Mouse (Mus musculus): ENCODE data around the gene Ugt1a9.
"Not testable (repeated sequence)": the region's sequence is repeated elsewhere in the genome, so short reads cannot be mapped to it uniquely, and the experiment has no call there.

Gene Ugt1a9

DNA sequence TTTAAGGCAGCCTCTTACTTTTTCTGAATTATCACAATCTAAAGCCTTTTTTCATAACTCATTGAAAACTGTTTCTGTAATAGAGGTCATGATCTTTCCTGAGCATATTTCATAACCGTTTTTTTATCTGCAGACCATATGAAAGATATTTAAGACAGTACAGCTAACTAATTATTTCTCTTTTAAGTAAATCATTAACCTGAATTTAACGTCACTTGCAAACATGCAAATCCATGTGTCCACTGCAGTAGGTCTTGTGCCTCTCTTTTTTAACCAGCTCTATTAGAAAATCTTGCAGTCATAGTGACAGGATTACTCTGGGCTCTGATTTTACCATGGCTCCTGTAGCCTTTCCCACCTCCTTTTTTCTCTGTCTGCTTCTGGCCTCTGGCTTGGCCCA, at the start of gene Ugt1a9:
Gene Ugt1a9 (plus strand): TSS at position 306 of the 400 bp plus-strand sequence.
- in situ Hi-C loops (cut with MboI, MseI): no loop called here

DNA sequence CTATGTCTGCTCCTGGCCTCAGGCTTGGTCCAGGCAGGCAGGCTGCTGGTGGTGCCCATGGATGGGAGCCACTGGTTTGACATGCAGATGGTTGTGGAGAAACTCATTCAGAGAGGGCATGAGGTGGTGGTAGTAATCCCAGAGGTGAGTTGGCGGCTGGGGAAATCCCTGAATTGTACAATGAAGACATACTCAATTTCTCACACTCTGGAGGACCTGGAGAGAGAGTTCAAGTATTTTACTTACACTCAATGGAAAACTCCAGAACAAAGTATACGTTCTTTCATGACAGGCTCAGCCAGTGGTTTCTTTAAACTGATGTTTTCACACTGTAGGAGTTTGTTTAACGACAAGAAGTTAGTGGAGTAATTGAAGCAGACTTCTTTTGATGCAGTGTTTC, 45.4 kb upstream of the Ugt1a9 start:
- in situ Hi-C loops (cut with MboI, MseI): not testable (repeated sequence)

DNA sequence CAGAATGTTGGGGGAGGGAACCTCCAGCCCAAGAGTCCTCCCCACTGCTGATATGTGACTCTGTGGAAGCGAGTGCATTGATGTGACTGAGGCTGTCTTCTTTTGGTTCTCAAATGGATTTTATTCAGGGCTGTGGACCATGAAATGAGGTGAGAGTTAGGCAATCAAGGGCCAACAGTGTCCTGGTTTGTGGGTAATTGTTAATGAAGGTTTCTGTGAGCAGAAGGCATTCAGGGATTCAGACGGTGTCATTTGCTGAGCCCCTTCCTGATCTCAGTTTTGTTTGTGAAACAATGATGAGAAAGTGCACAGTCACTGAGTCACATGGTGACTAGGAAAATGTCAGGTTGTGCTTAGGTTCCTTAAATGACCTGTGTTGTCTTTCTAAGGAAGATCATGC, 27.6 kb upstream of the Ugt1a9 start:
- in situ Hi-C loops (cut with MboI, MseI): not testable (repeated sequence)

DNA sequence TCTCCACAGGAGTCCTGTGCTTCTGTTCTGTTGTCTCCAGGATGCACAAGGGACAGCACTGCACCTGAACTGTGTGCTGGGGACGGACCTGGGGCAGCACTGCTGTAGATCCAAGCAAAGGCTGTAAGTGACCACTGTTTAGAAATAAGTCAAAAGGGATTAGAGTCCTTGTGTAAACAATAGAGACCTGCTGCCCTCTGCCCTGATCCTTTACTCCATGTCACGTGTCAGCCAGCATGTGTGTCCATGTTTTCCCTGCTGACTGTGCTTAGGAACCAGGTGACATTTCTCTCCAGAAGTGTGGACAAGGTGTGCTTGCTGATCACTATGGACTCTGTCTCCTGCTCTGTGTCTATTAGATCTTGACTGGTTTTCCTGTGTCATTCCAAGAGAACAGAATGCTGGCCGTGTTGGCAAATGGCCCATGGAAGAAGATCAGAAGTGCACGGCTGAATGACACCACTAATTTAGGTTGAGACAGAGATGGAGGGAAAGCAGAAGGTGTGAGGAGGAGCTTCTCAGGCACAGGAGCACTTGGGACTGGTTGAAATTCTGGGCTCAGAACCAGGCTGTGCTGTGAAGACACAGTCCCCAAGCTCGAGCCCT, 25.7 kb upstream of the Ugt1a9 start:
- in situ Hi-C loops (cut with MboI, MseI): not testable (repeated sequence)

DNA sequence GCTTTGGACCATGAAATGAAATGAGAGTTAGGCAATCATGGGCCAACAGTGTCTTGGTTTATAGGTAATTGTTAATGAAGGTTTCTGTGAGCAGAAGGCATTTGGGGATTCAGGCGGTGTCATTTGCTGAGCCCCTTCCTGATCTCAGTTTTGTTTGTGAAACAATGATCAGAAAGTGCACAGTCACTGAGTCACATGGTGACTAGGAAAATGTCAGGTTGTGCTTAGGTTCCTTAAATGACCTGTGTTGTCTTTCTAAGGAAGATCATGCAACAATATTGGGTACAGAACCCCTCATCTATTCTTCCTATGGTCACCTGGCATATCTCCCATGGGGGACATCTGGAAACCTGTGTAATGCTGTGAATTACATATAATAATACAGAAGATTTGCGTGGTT, 23.2 kb upstream of the Ugt1a9 start:
- in situ Hi-C loops (cut with MboI, MseI): not testable (repeated sequence)

DNA sequence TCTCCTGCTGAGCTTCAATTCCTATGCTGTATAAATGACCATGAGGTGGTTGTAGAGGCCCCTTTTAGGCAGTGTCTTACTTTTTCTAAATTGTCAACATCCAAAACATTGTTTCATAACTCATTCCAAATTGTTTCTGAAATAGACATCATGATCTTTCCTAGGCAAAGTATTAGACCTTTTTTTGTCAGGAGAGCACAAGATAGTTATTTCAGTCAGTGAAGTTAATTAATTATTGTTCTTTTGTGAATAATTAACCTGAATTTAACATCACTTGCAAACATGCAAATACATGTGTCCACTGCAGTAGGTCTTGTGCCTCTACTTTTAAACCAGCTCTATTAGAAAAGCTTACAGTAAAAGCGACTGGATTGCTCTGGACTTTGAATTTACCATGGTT, 15.5 kb upstream of the Ugt1a9 start, which contains the start of gene Ugt1a10:
Gene Ugt1a10 (plus strand): TSS at position 301 of the 400 bp plus-strand sequence.
- in situ Hi-C loops (cut with MboI, MseI): no loop called here

DNA sequence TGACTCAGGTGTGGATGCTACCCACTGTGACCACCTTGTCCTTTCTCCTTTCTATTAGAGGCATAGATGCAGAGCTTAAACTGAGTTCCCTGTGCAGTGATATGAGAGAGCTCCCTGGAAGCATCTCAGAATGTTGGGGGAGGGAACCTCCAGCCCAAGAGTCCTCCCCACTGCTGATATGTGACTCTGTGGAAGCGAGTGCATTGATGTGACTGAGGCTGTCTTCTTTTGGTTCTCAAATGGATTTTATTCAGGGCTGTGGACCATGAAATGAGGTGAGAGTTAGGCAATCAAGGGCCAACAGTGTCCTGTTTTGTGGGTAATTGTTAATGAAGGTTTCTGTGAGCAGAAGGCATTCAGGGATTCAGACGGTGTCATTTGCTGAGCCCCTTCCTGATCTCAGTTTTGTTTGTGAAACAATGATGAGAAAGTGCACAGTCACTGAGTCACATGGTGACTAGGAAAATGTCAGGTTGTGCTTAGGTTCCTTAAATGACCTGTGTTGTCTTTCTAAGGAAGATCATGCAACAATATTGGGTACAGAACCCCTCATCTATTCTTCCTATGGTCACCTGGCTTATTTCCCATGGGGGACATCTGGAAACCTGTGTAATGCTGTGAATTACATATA, 4.0 kb upstream of the Ugt1a9 start:
- in situ Hi-C loops (cut with MboI, MseI): not testable (repeated sequence)

DNA sequence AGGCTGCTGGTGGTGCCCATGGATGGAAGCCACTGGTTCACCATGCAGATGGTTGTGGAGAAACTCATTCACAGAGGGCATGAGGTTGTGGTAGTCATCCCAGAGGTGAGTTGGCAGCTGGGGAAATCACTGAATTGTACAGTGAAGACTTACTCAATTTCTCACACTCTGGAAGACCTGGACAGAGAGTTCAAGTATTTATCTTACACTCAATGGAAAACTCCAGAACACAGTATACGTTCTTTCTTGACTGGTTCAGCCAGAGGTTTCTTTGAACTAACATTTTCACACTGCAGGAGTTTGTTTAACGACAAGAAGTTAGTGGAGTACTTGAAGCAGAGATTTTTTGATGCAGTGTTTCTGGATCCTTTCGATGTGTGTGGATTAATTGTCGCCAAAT, 302 bp downstream of the Ugt1a9 start:
- in situ Hi-C loops (cut with MboI, MseI): no loop called here

DNA sequence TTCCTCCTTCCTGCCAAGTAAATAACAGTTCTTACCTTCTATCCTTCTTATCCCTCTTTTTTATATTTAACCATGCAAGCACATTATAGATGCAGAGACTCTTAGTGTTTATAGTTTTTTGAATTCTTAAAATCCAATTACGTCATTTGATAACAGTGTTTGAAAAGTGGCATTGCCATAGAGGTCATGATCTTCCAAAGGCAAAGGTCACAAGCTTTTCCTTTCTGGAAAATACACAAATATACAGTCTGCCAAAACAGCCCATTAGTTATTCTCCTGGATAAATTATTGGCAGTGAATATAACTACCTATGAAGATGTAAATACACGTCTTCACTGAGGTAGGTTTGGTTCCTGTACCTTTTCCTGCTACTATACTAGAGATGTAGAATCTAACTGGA, 3.9 kb downstream of the Ugt1a9 start:
- in situ Hi-C loops (cut with MboI, MseI): no loop called here

DNA sequence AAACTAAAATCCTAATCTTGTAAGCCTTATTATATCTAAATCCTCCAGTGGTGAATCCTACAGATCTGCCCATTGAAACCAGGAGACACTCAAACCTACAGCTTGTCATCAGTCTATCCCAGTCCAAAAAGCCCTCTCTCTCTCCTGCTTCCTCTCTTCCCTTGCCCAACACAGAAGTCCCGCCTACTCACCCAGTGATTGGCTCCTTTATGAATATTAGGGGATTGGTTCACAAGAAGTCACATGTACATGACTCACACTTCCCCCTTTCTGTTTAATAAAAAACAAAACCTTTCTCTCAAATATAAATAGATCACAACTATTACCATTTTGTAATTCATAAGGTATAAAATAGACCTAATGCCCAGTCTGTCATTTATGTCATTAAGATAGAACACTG, 6.5 kb downstream of the Ugt1a9 start:
- in situ Hi-C loops (cut with MboI, MseI): no loop called here

DNA sequence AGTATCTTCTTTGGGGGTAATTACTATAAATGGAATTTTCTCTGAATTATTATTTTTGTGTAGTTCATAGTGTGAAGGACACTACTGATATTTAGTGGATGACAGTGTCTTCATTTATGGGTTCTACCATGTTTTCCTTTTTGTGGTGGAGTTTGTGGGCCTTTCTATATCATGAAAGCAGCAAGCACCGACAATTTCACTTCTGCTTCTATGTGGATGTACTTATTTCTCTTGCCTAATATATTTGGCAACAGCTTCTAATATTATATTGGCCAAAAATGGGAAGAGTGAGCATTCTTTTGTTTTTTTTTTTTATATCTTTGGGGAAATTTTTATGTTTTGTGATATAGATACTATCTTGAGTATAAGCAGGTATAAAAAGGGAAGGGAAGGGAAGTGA, 11.1 kb downstream of the Ugt1a9 start:
- in situ Hi-C loops (cut with MboI, MseI): no loop called here

DNA sequence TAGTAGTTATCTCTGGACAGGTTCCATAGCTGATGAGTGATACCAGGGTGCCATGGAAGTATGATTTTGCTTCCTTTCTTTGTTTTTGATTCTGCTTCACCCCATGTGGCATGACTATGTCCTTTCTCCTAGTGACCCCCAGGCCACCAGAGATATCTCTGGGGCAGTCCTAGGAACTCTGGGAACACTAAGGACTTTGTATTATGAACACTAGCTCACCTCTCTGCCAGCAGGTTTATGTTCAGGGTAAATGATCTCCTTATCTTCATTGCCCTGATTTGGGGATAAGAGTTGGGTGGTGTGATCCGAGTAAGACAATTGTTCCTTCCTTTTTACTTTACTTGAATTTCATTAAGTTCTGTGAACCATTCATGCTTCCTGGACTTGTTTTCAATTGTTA, 15.5 kb downstream of the Ugt1a9 start:
- in situ Hi-C loops (cut with MboI, MseI): no loop called here

DNA sequence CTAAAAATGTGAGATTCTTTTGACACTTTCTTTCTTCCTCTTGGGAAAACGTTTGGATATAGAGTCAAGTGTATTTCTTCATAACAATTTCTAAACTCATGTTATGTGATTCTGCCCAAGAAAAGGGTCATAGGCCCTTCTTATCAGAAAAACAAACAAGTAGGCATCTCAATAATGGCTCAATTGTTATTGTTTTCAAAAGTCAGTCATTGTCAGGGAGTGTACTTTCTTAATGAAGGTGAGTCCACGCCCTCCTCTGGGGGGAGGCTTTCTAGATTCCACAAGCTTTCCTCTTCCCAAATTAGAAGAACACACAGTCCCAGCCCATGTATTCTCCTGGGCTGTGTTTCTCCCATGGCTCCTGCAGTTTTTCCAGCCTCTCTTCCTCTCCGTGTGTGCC, 16.9 kb downstream of the Ugt1a9 start, which contains the start of gene Ugt1a8:
Gene Ugt1a8 (plus strand): TSS at position 301 of the 400 bp plus-strand sequence.
- in situ Hi-C loops (cut with MboI, MseI): no loop called here

DNA sequence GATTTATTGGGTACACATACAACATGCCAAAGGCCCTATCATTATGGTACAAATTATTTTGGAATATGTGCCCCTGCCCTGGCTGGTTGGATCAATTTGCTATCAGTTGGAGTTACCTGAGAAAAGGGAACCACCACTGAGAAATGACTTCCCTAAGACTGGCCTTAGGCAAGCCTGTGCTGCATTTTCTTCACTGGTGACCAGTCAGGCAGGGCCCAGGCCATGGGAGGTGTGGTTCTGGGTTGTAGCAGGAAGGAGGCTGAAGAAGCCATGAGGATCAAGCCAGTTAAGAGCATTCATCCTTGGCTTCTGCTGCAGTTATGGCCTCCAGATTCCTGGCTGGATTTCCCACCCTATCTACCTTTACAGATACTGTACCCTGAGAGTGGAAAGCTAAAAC, 21.7 kb downstream of the Ugt1a9 start:
- in situ Hi-C loops (cut with MboI, MseI): no loop called here

DNA sequence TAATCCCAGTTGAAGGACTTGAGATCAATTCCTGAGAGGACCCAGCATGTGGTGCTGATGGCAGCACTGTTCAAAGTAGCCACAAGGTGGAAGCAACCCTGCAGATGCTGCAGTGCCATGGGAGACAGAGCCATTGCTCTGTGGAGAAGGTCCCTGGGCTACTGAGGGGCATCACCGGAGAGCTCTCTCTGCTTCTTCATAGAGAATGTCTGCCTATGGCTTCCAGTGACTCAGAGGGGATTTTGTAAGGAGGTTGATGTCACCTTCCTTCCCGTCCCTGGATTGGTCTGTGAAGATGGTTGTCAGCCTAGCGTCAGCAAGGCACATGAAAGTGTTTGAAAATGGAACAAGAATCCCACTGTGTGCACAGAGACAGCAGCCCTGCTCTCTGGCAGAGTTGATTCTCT, 23.7 kb downstream of the Ugt1a9 start:
- in situ Hi-C loops (cut with MboI, MseI): not testable (repeated sequence)

DNA sequence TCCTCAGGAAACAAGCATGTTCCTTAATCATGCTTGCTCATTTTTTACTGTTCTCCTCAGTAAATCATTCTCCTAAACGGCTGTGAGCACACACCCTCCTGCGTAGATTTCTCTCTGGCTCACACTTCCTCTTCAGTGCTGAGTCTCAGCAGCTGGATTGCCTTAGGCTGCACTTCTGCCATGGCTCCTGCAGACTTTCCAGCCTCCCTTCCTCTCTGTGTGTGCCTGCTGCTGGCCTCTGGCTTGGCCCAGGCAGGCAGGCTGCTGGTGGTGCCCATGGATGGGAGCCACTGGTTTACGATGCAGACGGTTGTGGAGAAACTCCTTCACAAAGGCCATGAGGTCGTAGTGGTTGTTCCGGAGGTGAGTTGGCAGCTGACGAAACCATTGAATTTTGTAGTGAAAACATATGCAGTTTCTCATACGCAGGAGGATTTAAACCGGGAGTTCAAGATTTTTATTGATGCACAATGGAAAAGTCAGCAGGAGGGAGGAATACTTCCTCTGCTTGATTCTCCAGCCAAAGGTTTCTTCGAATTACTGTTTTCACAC, 24.4 kb downstream of the Ugt1a9 start, which contains the start of gene Ugt1a7c:
Gene Ugt1a7c (plus strand): TSS at position 122 of the 552 bp plus-strand sequence.
- in situ Hi-C loops (cut with MboI, MseI): no loop called here

DNA sequence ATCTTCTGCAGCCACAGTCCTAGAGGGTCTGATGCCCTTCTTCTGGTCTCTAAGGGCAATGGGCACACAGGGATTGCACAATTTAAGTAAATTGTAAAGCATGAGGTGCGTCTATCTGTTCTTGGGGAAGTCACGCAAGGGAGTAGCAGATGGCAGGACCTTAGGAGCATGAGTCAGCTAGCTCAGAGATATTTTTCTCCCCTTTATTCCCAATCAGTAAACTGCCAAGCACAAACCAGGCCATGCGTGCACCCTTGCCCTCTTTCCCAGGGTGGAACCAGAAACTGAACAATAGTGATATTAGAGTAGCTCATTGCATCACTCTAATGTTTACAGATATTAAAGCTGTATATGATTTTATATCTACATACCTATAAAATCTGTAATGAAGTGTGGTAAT, 27.9 kb downstream of the Ugt1a9 start:
- in situ Hi-C loops (cut with MboI, MseI): not testable (repeated sequence)

DNA sequence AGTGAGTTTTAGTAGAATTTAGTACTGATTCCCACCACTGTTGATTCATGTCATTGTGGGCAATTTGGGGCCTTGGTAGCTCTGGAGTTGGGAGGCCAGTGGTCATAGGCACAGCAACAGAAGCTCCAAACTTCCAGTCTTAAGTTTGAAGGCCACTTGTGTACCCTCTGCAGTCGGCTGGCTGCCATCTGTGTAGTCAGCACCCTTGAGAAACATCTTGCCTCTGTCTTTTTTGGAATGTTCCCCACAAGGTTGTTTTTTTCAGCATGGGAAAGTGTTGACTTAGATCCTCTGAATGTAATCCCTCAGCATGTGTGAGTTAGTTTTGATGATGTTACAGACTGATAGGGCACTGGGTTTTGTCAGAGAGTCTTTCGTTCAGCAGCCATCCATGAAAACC, 29.1 kb downstream of the Ugt1a9 start:
- in situ Hi-C loops (cut with MboI, MseI): loop anchor here (5.0 kb wide), 2 partner anchors 38 to 218 kb away; no protein-coding TSS in a partner anchor

DNA sequence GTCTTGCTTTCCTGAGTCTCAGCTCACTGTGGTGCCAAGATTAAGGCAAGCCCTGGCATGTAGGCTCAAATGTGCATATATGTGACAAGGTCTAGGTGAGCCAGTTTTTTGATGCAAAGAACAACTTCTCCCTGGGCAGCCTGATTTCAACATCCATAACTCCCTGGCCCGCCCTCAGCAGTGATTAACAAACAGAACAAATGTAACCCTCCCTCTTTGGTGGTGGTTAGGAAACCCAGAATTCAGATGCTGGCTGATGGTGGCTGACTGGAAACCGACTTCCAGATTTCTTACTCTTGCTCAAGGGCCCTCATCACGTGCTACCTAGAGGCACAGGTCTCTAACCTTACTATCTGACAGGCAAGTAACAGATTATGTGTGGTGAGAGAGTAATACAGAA, 32.4 kb downstream of the Ugt1a9 start, which contains the start of gene Ugt1a6b:
Gene Ugt1a6b (plus strand): TSS at position 234 of the 400 bp plus-strand sequence.
- in situ Hi-C loops (cut with MboI, MseI): loop anchor here (5.0 kb wide), 2 partner anchors 34 to 214 kb away; no protein-coding TSS in a partner anchor

DNA sequence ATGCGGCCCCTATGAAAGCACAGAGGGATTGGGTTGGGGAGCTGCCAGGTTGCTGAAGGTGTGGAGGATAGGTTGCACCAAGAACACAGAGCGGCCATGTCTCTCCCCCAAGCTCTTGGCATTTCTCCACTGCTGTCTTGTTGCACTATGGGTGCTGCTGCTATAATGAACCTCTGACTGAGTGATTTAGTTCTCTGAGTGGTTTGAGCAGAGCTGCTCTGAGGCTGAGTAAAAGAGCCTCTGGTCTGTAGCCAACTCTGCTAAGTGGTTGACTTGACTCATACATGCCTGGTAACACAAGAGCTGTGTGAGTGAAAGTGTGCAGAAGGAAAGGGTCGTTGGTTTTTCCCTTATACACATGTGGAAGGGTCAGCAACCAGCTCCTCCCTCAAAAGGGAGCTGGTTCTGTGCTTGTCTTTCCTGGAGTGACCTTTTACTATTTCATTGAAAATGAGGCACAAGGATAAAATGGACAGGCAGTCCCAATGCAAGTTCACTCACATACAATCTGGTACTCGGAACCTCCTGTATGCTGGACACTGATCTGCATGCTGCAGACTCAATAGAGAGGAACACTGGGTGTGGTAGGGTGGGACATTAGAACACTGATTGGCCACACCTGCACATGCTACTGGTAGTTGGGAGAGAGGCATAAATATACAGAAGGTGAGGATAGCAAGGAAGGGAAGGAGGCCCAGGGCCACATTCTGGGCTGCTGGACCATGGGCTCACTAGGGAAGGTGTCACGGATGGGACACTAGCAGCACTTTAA, 33.3 kb downstream of the Ugt1a9 start:
- in situ Hi-C loops (cut with MboI, MseI): loop anchor here (5.0 kb wide), 2 partner anchors 33 to 213 kb away; no protein-coding TSS in a partner anchor

DNA sequence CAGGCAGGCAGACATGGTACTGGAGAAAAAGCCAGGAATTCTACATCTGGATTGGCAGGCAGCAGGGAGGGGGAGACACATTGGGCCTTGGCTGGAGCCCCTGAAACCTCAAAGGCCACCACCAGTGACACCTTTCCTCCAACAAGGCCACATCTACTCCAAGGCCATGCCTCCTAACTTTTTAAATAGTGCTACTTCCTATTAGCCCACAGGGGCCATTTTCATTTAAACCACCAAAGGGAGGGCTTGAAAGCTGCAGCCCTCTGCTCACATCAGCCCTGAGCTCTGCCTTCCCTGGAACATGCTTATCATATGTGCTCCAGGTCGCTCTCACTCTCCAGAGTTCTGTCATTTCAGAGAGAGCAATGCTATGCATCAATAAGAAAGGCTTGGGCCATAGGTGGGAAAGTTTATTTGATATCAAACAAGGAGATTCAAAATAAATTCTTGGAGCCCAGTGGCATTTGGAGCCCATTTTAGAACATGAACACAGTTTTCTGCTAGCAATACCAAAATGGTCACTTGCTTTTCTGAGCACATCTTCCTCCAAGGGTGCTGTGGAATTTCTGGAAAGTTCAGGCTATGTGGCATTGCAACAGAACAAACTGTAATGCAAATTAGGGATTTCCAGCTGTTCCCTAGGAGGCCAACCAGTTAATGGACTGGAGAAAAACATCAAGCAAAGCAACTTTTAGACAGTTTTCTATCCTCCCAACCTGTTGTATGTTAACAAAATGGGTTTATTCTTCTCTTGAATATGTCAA, 34.2 kb downstream of the Ugt1a9 start:
- in situ Hi-C loops (cut with MboI, MseI): loop anchor here (5.0 kb wide), 2 partner anchors 32 to 212 kb away; no protein-coding TSS in a partner anchor
